Mouse (Mus musculus) ES-E14 (cell line): ENCODE measurements around the gene Hdac5.

Experiments
- CHD2 ChIP-seq: IDR thresholded peaks from 2 replicates; pipeline ENCODE4 v1.6.1; 2014; ENCODE audit warnings: mild to moderate bottlenecking, low read depth, low read length, inconsistent platforms
- ZC3H11A ChIP-seq: IDR thresholded peaks from 2 replicates; pipeline ENCODE4 v1.6.1; 2012; ENCODE audit warnings: low read depth, mild to moderate bottlenecking, inconsistent platforms, low read length, borderline replicate concordance
- ZNF384 ChIP-seq: IDR thresholded peaks from 2 replicates; pipeline ENCODE4 v1.6.1; 2012; ENCODE audit warnings: low read depth, low read length, inconsistent platforms

GRCm38 (mm10) chr11:102147213-102147989 lies 82.6 kb downstream of the Hdac5 start:
- TF ChIP-seq ZC3H11A (no peak), CHD2 (no peak), ZNF384 (no peak)
